8 mouse cellular contexts compared by ENCODE assay signal in genomic region chr1:88008211-88008697, GRCm38 (mm10). TPM values are rescaled to one million over a fixed set of nuclear protein-coding genes. Genes with fewer than 3 reads are reported as not detected.
DNase-seq lines count a peak whose midpoint lies in the region; ATAC-seq lines count a peak whose summit lies in the region.

Usp40 (minus strand) TSS chr1:88008551.

- peak; percentile 85 for DNase-seq in adipocyte (ENCODE audit: low spot score)
- peak; percentile 88 for DNase-seq in embryo, embryonic 10 days (ENCODE audit: low spot score)
- DNase-seq in gastrocnemius, postnatal 14 days = peak; percentile 86
- DNase-seq in left cerebral cortex, postnatal 10 days (ENCODE audit: extremely low spot score in 1 of 2, low spot score in 2 of 2) = peak; percentile 72 to 91
- peak; percentile 63 to 67 for DNase-seq in right cerebral cortex, postnatal 36 days (ENCODE audit: low spot score in 2 of 2)
- peak; percentile 88 for DNase-seq in yolk sac, embryonic 10.5 days (ENCODE audit: low spot score)

- intact Hi-C loops in gastrocnemius, postnatal 14 days (cut with DNase I; ENCODE audit: low total_unique reads) = no loop called here
- intact Hi-C loops in left cerebral cortex, postnatal 10 days (cut with DNase I) = no loop called here

- peak; percentile 97 for ATAC-seq in inflammation-experienced regulatory T-cells, adult 6 months
- ATAC-seq in megakaryocyte-erythroid progenitor cell, adult 5-6 weeks (replicated peaks; ENCODE audit: low FRiP score, low TSS enrichment, poor library complexity, severe bottlenecking) = peak; percentile 95

RNA-seq across cellular contexts. Expression of gene Usp40, which starts in this region (rescaled TPM):
- total RNA-seq in gastrocnemius, postnatal 14 days (2021) = 10 to 100 TPM; 11.4 to 12.5 TPM
- 10 to 100 TPM; 13.6 to 26.7 (median 21.5) TPM for polyA plus RNA-seq in inflammation-experienced regulatory T-cells, adult 6 months (2017; shearing (Covaris generic))
- 10 to 100 TPM; 21.1 to 21.9 TPM for total RNA-seq in left cerebral cortex, postnatal 10 days (2021)
- total RNA-seq in megakaryocyte-erythroid progenitor cell, adult 5-6 weeks (2014; fragmentation: Nextera tagmentation) = 12.7 and 16.0 TPM in 2 replicates
- total RNA-seq in megakaryocyte-erythroid progenitor cell, adult 5-6 weeks (2017) = 11.5 and 14.8 TPM in 2 replicates

Comparison
In these comparisons a context has a peak if more than half of its experiments do, and no peak if none do; other contexts are left out.
1. Peak in every context shown above with its lines: DNase-seq and ATAC-seq.